Mouse (Mus musculus) thymus, adult 2 months (tissue): ENCODE measurements around the gene Gm45140.

Experiments used
- CTCF ChIP-seq: fragments of 200-500 bp; IDR thresholded peaks from 2 replicates; pipeline ENCODE4 v1.5.1; 2012; ENCODE audit warnings: mild to moderate bottlenecking, control low read depth, low read length, moderate library complexity, borderline replicate concordance; ENCODE audit not compliant: control insufficient read depth, poor library complexity, insufficient read depth; ENCODE audit errors: extremely low read depth
- POLR2A ChIP-seq: fragments of 200-500 bp; IDR thresholded peaks from 2 replicates; pipeline ENCODE4 v1.6.1; 2012; ENCODE audit warnings: mild to moderate bottlenecking, low read length, control low read depth, moderate library complexity; ENCODE audit not compliant: control insufficient read depth, poor library complexity, insufficient read depth; ENCODE audit errors: extremely low read depth

GRCm38 (mm10) chr6:87777842-87778241 is 57.8 kb downstream of the Gm45140 start, which contains the start of gene Gp9:
- TF ChIP-seq CTCF (no peak), POLR2A (no peak)
